Comparison of ENCODE assay signal across 20 mouse cellular contexts in genomic region chr17:78524598-78525215, GRCm38 (mm10). TPM values are rescaled to one million over a fixed set of nuclear protein-coding genes. Genes with fewer than 3 reads are reported as not detected.
DNase-seq lines count a peak whose midpoint lies in the region; ATAC-seq lines count a peak whose summit lies in the region.
"Had no signal": no experiment of that assay in that cellular context is flagged by ENCODE, and none has a peak within 500 bp of the region (broad histone marks: within the 10 kb centered on the region; RNA-seq: fewer than 3 reads in every experiment).

No protein-coding gene starts in this region.

- H3K9ac ChIP-seq in embryonic facial prominence, embryonic 11.5 days (replicated peaks; ENCODE audit: low read length), result no peak overlapping the region
- no peak overlapping the region for H3K9ac ChIP-seq in liver, embryonic 11.5 days (ENCODE audit: low read depth, low read length)
- H3K9ac ChIP-seq: forebrain, embryonic 15.5 days; liver, embryonic 15.5 days; neural tube, embryonic 13.5 days had no signal

- H3K4me2 ChIP-seq in embryonic facial prominence, embryonic 11.5 days (ENCODE audit: low read depth, low read length), result no peak overlapping the region
- H3K4me2 ChIP-seq in liver, embryonic 11.5 days, result no peak overlapping the region
- H3K4me2 ChIP-seq: forebrain, embryonic 15.5 days; liver, embryonic 15.5 days; neural tube, embryonic 13.5 days had no signal

- H3K4me1 ChIP-seq in embryonic facial prominence, embryonic 11.5 days (ENCODE audit: control insufficient read depth, insufficient read depth, low read length), result no peaks in the 10 kb centered on the region
- H3K4me1 ChIP-seq in embryonic facial prominence, embryonic 10.5 days, result peaks cover 30% of the 10 kb centered on the region
- H3K4me1 ChIP-seq in liver, embryonic 11.5 days (replicated peaks; ENCODE audit: control insufficient read depth, insufficient read depth, low read length), result no peaks in the 10 kb centered on the region
- H3K4me1 ChIP-seq in heart, embryonic 10.5 days, result peaks cover 12% of the 10 kb centered on the region
- H3K4me1 ChIP-seq: forebrain, embryonic 15.5 days; liver, embryonic 15.5 days; megakaryocyte, embryonic 14.5 days had no signal

- H3K27ac ChIP-seq in embryonic facial prominence, embryonic 11.5 days (replicated peaks; ENCODE audit: low read depth, low read length), result no peak overlapping the region
- H3K27ac ChIP-seq in embryonic facial prominence, embryonic 10.5 days (replicated peaks), result no peak overlapping the region
- no peak overlapping the region for H3K27ac ChIP-seq in liver, embryonic 11.5 days (ENCODE audit: low read depth, low read length)
- H3K27ac ChIP-seq in heart, embryonic 10.5 days, result no peak overlapping the region
- H3K27ac ChIP-seq: forebrain, embryonic 15.5 days; kidney, postnatal 0 days; liver, embryonic 15.5 days; neural tube, embryonic 13.5 days had no signal

- no peak overlapping the region for H3K4me3 ChIP-seq in embryonic facial prominence, embryonic 11.5 days (ENCODE audit: low read depth, low read length)
- no peak overlapping the region for H3K4me3 ChIP-seq in embryonic facial prominence, embryonic 10.5 days
- H3K4me3 ChIP-seq in liver, embryonic 11.5 days (ENCODE audit: low read depth, low read length), result no peak overlapping the region
- no peak overlapping the region for H3K4me3 ChIP-seq in heart, embryonic 10.5 days
- H3K4me3 ChIP-seq: erythroblast, embryonic 14.5 days; forebrain, embryonic 15.5 days; liver, embryonic 15.5 days; megakaryocyte, embryonic 14.5 days; neural tube, embryonic 13.5 days had no signal

- 69% methylated on average over 7 of the region's 7 CpGs for WGBS in embryonic facial prominence, embryonic 11.5 days
- 71% methylated on average over 7 of the region's 7 CpGs for WGBS in embryonic facial prominence, embryonic 10.5 days
- 85% methylated on average over 7 of the region's 7 CpGs for WGBS in liver, embryonic 11.5 days
- 79% methylated on average over 7 of the region's 7 CpGs for WGBS in heart, embryonic 10.5 days

- intact Hi-C loops in left cerebral cortex, postnatal 4 days (cut with DNase I), result no loop called here

- H3K27me3 ChIP-seq in embryonic facial prominence, embryonic 11.5 days (ENCODE audit: control insufficient read depth, insufficient read depth, low read length), result no peaks in the 10 kb centered on the region
- H3K27me3 ChIP-seq in embryonic facial prominence, embryonic 10.5 days (replicated peaks; ENCODE audit: low read depth, poor library complexity, severe bottlenecking), result no peaks in the 10 kb centered on the region
- no peaks in the 10 kb centered on the region for H3K27me3 ChIP-seq in liver, embryonic 11.5 days (replicated peaks; ENCODE audit: control insufficient read depth, insufficient read depth, low read length)
- H3K27me3 ChIP-seq in heart, embryonic 10.5 days (ENCODE audit: insufficient read depth, poor library complexity, severe bottlenecking), result no peaks in the 10 kb centered on the region
- H3K27me3 ChIP-seq: forebrain, embryonic 15.5 days; liver, embryonic 15.5 days; megakaryocyte, embryonic 14.5 days; neural tube, embryonic 13.5 days had no signal

- no peaks in the 10 kb centered on the region for H3K36me3 ChIP-seq in embryonic facial prominence, embryonic 11.5 days (replicated peaks; ENCODE audit: control insufficient read depth, insufficient read depth, low read depth, low read length)
- H3K36me3 ChIP-seq in embryonic facial prominence, embryonic 10.5 days (replicated peaks), result no peaks in the 10 kb centered on the region
- H3K36me3 ChIP-seq in liver, embryonic 11.5 days (ENCODE audit: control insufficient read depth, insufficient read depth, low read length), result no peaks in the 10 kb centered on the region
- no peaks in the 10 kb centered on the region for H3K36me3 ChIP-seq in heart, embryonic 10.5 days
- H3K36me3 ChIP-seq: forebrain, embryonic 15.5 days; liver, embryonic 15.5 days; neural tube, embryonic 13.5 days had no signal

- DNase-seq in embryonic facial prominence, embryonic 11.5 days (ENCODE audit: low spot score), result peak; percentile 31
- DNase-seq in embryonic facial prominence, embryonic 10.5 days (ENCODE audit: low spot score), result no peak
- peak; percentile 18 for DNase-seq in liver, embryonic 11.5 days (ENCODE audit: low spot score)
- no peak for DNase-seq in liver
- peak; percentile 27 for DNase-seq in heart, embryonic 10.5 days (ENCODE audit: low spot score)
- DNase-seq in left cerebral cortex, postnatal 4 days, result no peak
- DNase-seq in retina, embryonic 14.5 days (ENCODE audit: low spot score), result no peak
- DNase-seq: adrenal gland, adult 2 months; cerebellum, adult 2 months; lung, postnatal 10 days; thymus, postnatal 14 days had no signal

- ATAC-seq in embryonic facial prominence, embryonic 11.5 days (replicated peaks; ENCODE audit: insufficient number of reproducible peaks, low FRiP score, low TSS enrichment, low read depth), result no peak
- ATAC-seq in liver, embryonic 11.5 days (replicated peaks; ENCODE audit: low FRiP score), result no peak
- ATAC-seq in activated CD4-positive, CD25-positive, alpha-beta regulatory T cell, adult 4 months, result no peak
- ATAC-seq: forebrain, embryonic 15.5 days; inflammation-experienced regulatory T-cells, adult 6 months had no signal

- no peaks in the 10 kb centered on the region for H3K9me3 ChIP-seq in embryonic facial prominence, embryonic 11.5 days (replicated peaks; ENCODE audit: control insufficient read depth, low read length)
- no peaks in the 10 kb centered on the region for H3K9me3 ChIP-seq in embryonic facial prominence, embryonic 10.5 days
- no peaks in the 10 kb centered on the region for H3K9me3 ChIP-seq in liver, embryonic 11.5 days (ENCODE audit: control insufficient read depth, low read length)
- no peaks in the 10 kb centered on the region for H3K9me3 ChIP-seq in heart, embryonic 10.5 days
- H3K9me3 ChIP-seq: forebrain, embryonic 15.5 days; liver, embryonic 15.5 days; neural tube, embryonic 13.5 days had no signal

RNA-seq across cellular contexts. Expression of gene Vit, which starts 16.8 kb away (rescaled TPM):
- polyA plus RNA-seq in embryonic facial prominence, embryonic 11.5 days (2014; fragmentation: Nextera tagmentation; extraction: Ambion mirVana), result 1.3 TPM in 2 replicates
- polyA plus RNA-seq in embryonic facial prominence, embryonic 10.5 days (2016; fragmentation: Nextera tagmentation; extraction: Ambion mirVana), result 2.2 and 3.5 TPM in 2 replicates
- polyA plus RNA-seq in liver, embryonic 11.5 days (2014; fragmentation: Nextera tagmentation; extraction: Ambion mirVana), result 0.08 and 0.12 TPM in 2 replicates
- 0.12 and 0.23 TPM in 2 replicates for polyA plus RNA-seq in heart, embryonic 10.5 days (2016; fragmentation: Nextera tagmentation; extraction: Ambion mirVana)
- not detected for polyA plus RNA-seq in activated CD4-positive, CD25-positive, alpha-beta regulatory T cell, adult 4 months (2017; shearing (Covaris generic))
- 10 to 100 TPM in 1 of 2 experiments, 1 to 10 TPM in 1; 9.9 to 11.1 TPM for total RNA-seq in left cerebral cortex, postnatal 4 days (2021)
- total RNA-seq: monocyte, adult 5-6 weeks had no signal
- polyA plus RNA-seq: erythroblast, embryonic 14.5 days had no signal

Comparison
In these comparisons a context has a peak if more than half of its experiments do, and no peak if none do; other contexts are left out.
1. DNase-seq: peak in embryonic facial prominence, embryonic 11.5 days (single experiment), liver, embryonic 11.5 days (single experiment) and heart, embryonic 10.5 days (single experiment); none in embryonic facial prominence, embryonic 10.5 days (single experiment), liver (single experiment), left cerebral cortex, postnatal 4 days (single experiment) and retina, embryonic 14.5 days (single experiment).